Mouse (Mus musculus) ZHBTc4 (cell line): Measurements from ENCODE around the gene Myo1b.

Experiments used
- DNase-seq: peaks from one replicate; pipeline ENCODE4 v3.0.0-alpha.2; 2011; ENCODE audit warnings: low read depth, low spot score

The Myo1b gene

DNA sequence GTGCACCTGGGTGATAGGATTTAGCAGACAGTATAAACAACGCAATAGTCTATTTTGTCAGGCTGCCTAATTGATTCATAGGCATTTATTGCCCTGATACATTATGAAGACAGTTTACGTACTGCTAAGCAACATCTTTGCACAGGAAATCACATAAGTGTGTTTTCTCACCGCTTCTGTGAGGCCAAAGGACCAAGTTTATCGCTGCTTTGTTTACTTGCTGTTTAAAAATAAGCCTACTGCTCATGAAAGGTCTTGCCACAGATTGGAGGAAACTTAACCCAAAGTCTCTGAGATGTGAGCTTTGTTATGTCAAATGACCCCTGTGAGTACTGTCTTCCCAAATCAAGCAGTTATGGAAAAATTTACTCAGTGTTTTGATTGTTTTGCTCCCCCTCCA lies 187.1 kb downstream of the Myo1b start:
- no peak for DNase-seq

DNA sequence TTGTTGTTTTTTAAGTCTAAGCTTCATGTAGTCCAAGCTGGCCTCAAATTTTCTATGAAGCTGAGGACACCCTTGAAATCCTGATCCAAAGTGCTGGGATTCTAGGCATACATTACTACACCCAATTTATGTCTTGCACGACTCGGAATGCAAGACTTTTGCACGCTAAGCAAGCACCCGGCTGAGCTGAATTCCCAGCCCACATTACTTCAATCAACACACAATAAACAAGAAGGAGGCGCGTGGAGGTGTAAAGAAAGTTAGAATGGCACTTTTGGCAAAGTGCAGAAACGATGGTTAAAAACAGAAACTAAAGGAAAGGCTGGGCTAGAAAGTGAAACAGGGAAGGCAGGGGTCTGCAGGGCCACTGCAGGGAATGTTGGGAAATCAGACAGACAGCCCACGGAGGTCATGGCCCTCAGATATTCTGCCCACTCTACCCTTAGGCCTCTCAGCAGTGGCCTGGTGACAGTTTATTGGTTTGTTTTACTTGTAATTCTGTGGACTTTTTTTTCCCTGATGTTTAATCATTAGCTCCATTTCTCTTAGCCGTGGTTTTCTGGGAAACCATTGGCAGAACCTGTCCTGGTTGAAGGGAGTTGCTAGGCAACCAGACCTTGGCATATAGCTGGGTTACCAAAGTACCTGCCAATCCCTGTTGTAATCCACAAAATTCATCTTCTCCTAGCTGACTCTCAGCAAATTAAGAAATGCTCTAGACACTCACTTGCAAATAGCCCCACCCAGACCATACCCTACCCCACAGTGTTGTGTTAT lies 195.8 kb downstream of the Myo1b start:
- DNase-seq = no peak

DNA sequence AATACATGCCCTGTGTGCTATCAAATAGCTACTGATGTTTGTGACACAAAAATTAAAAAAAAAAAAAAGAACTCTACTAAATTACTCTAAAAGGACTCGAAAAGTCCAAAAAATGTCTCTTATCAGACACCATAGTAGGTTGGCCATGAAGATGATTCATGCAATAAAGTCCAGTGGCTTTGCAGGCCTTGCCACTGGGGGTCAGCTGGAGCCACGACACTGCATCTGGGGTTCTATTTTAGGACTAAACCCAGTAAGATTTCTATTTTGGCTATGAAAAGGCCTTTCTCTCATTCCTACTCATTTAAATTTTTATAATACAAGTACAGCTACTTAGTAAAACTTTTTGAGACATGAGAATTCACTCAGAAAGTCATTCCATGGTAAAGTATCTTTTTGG lies 205.0 kb downstream of the Myo1b start:
- DNase-seq = no peak

DNA sequence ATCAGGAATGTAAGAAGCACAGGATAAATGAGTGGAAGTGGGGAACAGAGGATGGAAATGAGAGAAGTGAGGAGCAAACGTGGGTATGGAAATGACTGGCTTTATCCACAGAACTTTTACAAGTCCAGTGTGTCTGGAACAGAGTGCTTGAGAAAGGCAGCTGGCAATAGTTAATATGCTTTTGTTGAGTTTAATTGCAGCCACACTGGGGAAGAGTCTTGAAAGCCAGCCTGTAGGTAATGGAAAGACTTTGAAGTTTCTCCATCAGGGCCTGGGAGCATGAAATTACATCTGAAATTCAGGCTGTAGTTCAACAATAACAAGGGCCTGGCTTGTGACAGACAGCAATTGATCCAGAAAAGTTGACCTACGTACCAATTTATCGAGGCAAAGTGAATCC lies 209.8 kb downstream of the Myo1b start:
- no peak for DNase-seq

DNA sequence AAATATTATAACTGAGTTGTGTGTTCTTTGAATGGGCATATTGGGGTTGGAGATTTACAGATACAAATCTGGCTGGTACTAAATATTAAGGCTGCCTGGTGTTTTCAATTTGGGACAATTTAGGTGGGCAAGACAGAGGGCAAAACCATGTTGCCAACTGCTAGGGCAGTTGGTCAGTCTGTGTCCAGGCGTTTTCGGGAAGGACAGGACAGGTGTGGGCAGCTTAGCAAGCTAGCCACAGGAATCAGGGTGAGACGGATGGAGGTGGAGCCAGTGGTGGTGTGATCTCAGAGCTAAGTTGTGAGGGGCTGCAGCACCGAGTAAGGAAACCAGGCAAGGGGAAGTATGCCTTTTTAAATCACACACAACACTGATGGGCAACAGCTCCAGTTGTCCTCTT lies 211.3 kb downstream of the Myo1b start:
- no peak for DNase-seq
